Mouse (Mus musculus) forebrain, embryonic 15.5 days (tissue): ENCODE measurements around the gene Castor2. TPM values are rescaled to one million over a fixed set of nuclear protein-coding genes. Genes with fewer than 3 reads are reported as not detected.
A peak's percentile ranks its signal among the peaks of the same experiment; 100 is the strongest.

Experiments used
- ATAC-seq: fragments of 200-750 bp; cut with Nextera tagmentation; replicated peaks from 2 replicates; pipeline ENCODE4 v1.8.0; 2017; ENCODE audit warnings: mild to moderate bottlenecking, moderate TSS enrichment, moderate library complexity
- H3K27ac ChIP-seq: fragments of 300-500 bp; sonication (generic); replicated peaks from 2 replicates; pipeline ENCODE4 v1.5.1; 2015; ENCODE audit warnings: mild to moderate bottlenecking, inconsistent platforms
- H3K27me3 ChIP-seq: fragments of 300-500 bp; sonication (generic); 2 replicates; pipeline ENCODE4 v1.6.1; 2015; ENCODE audit warnings: inconsistent platforms
- H3K36me3 ChIP-seq: fragments of 300-500 bp; sonication (generic); 2 replicates; pipeline ENCODE4 v1.6.1; 2015; ENCODE audit warnings: mild to moderate bottlenecking, inconsistent platforms
- H3K4me1 ChIP-seq: fragments of 300-500 bp; sonication (generic); 2 replicates; pipeline ENCODE4 v1.6.1; 2015; ENCODE audit warnings: inconsistent platforms
- H3K4me2 ChIP-seq: fragments of 300-500 bp; sonication (generic); replicated peaks from 2 replicates; pipeline ENCODE4 v1.6.1; 2015; ENCODE audit warnings: mild to moderate bottlenecking, inconsistent platforms
- H3K4me3 ChIP-seq: fragments of 300-500 bp; sonication (generic); 2 replicates; pipeline ENCODE4 v1.5.1; 2015; ENCODE audit warnings: mild to moderate bottlenecking, inconsistent platforms
- H3K9ac ChIP-seq: fragments of 300-500 bp; sonication (generic); replicated peaks from 2 replicates; pipeline ENCODE4 v1.6.1; 2015; ENCODE audit warnings: mild to moderate bottlenecking, inconsistent platforms
- H3K9me3 ChIP-seq: fragments of 300-500 bp; sonication (generic); 2 replicates; pipeline ENCODE4 v1.6.1; 2016; ENCODE audit warnings: inconsistent platforms
- WGBS: fragments of 180-500 bp; shearing (Covaris S2); methylation state at CpG from one replicate; pipeline ENCODE4 v1.1.7; 2015; ENCODE audit warnings: mixed read lengths; 5-methylcytosine and 5-hydroxymethylcytosine counted together
- polyA plus RNA-seq: library from polyadenylated mRNA; unstranded; fragments of >200 nt; fragmentation: Nextera tagmentation; extraction: Ambion mirVana; gene quantifications from 2 replicates; pipeline ENCODE4 v1.2.1, GENCODE M21; 2015

Castor2 gene
- polyA plus RNA-seq, 1 experiment from 2014 or later: 28.3 TPM

- H3K9ac ChIP-seq: no peak overlapping the region
- no peak for ATAC-seq
- H3K4me2 ChIP-seq: no peak overlapping the region
- H3K9me3 ChIP-seq: no peaks in the 10 kb centered on the region
- 55% methylated on average over 18 of the region's 18 CpGs for whole genome bisulfite sequencing
- no peak overlapping the region for H3K27ac ChIP-seq
- H3K36me3 ChIP-seq: no peaks in the 10 kb centered on the region
- H3K27me3 ChIP-seq: no peaks in the 10 kb centered on the region
- H3K4me1 ChIP-seq: peaks cover 5% of the 10 kb centered on the region; the same call in 1 of the 2 replicates
- H3K4me3 ChIP-seq: no peak overlapping the region
Measured at GRCm38 (mm10) chr5:134080685-134081548, 18.6 kb upstream of the Castor2 start.

DNA sequence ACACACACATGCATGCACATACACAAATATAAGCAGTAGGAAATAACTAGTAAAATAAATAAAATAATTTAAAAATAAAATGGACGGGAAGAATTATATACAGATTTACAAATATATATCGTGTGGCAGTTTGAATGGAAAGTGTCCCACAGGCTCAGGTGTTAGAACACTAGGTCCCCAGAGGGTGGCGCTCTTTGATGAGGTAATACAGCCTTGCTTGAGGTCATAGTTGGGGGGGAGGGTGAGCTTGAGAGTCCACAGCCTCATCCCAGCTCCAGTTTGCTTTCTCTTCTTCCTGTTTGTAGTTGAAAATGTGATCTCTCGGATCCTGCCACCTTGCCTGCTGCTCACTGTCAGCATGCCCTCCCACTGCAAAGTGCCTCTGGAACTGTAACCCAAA, 14.3 kb upstream of the Castor2 start:
- ATAC-seq: no peak
- 78% methylated on average over 4 of the region's 4 CpGs for WGBS

GRCm38 (mm10) chr5:134085887-134086639, 13.4 kb upstream of the Castor2 start:
- Histone ChIP-seq H3K4me2 (no peak overlapping the region), H3K4me1 (no peaks in the 10 kb centered on the region), H3K9ac (no peak overlapping the region), H3K36me3 (no peaks in the 10 kb centered on the region), H3K4me3 (no peak overlapping the region), H3K9me3 (no peaks in the 10 kb centered on the region), H3K27ac (no peak overlapping the region), H3K27me3 (no peaks in the 10 kb centered on the region)
- no peak for ATAC-seq
- 93% methylated on average over 3 of the region's 3 CpGs for whole genome bisulfite sequencing

More for the DNA sequence above, 14.3 kb upstream of the Castor2 start:
- Histone ChIP-seq H3K4me3 (no peak overlapping the region), H3K9me3 (no peaks in the 10 kb centered on the region), H3K27me3 (no peaks in the 10 kb centered on the region), H3K4me1 (peaks cover 5% of the 10 kb centered on the region; the same call in 1 of the 2 replicates), H3K27ac (no peak overlapping the region), H3K36me3 (no peaks in the 10 kb centered on the region), H3K4me2 (no peak overlapping the region), H3K9ac (no peak overlapping the region)

GRCm38 (mm10) chr5:134087211-134087610, 12.3 kb upstream of the Castor2 start:
- no peaks in the 10 kb centered on the region for H3K4me1 ChIP-seq
- H3K36me3 ChIP-seq: no peaks in the 10 kb centered on the region
- H3K27ac ChIP-seq: no peak overlapping the region
- H3K4me3 ChIP-seq: no peak overlapping the region
- no peak overlapping the region for H3K4me2 ChIP-seq
- WGBS: 74% methylated on average over 5 of the region's 5 CpGs
- H3K9me3 ChIP-seq: no peaks in the 10 kb centered on the region
- no peak overlapping the region for H3K9ac ChIP-seq
- ATAC-seq: no peak
- no peaks in the 10 kb centered on the region for H3K27me3 ChIP-seq

DNA sequence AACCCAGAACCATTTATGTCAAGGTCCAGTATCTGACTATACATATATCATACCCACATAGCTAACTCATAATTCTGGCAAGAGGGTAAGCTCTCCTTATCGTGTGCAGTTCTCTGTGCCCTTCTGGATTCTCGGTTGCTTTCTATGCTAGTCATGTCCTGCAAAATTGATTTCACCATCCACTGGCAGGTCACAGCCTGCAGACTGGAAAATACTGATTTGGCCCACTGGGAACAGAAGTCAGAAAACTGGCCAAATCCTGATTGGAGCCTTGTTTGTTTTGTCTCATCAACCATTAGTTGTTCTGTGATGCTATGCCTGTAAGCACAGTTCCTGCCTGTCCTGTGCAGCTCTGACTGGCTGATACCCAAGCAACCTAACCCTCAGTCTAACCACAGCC, 3.7 kb upstream of the Castor2 start:
- Histone ChIP-seq H3K9ac (no peak overlapping the region), H3K36me3 (no peaks in the 10 kb centered on the region), H3K4me3 (no peak overlapping the region), H3K27ac (no peak overlapping the region), H3K9me3 (no peaks in the 10 kb centered on the region), H3K4me2 (no peak overlapping the region), H3K27me3 (no peaks in the 10 kb centered on the region), H3K4me1 (peaks cover 8% of the 10 kb centered on the region)
- 92% methylated on average over 2 of the region's 2 CpGs for WGBS
- no peak for ATAC-seq

GRCm38 (mm10) chr5:134098341-134098902, 1.1 kb upstream of the Castor2 start:
- Histone ChIP-seq H3K4me2 (peak overlapping the region; percentile 77), H3K9ac (peak overlapping the region; percentile 90), H3K36me3 (0 out of 2 replicates have a peak, but pooled peaks cover under 1% of the 10 kb centered on the region), H3K27ac (no peak overlapping the region), H3K4me3 (peak overlapping the region; percentile 90), H3K27me3 (no peaks in the 10 kb centered on the region), H3K4me1 (peaks cover 30% of the 10 kb centered on the region), H3K9me3 (no peaks in the 10 kb centered on the region)
- 43% methylated on average over 13 of the region's 13 CpGs for WGBS
- ATAC-seq: no peak

DNA sequence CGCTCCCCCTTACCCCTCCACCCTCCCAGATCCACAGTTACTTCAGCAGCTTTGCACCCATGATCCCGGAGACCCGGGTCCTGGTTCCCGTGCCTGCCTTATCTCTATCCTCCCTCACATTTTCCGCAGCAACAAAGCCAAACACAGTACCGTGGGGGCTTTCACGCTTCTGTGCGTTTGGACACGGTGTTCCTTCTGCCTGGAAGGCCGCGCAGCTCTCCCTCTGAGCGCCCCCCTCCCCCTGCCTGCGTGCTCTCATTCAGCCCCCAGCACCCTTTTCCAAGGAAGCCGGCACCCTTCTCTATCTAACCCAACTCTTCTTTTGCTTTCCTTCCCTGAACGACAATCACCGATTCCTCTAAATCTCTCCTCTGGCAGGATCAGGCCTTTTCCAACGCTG, 535 bp upstream of the Castor2 start:
- H3K36me3 ChIP-seq: 0 out of 2 replicates have a peak, but pooled peaks cover 5% of the 10 kb centered on the region
- ATAC-seq: peak; percentile 51
- H3K4me1 ChIP-seq: peaks cover 30% of the 10 kb centered on the region
- peak overlapping the region; percentile 73 for H3K27ac ChIP-seq
- peak overlapping the region; percentile 90 for H3K4me3 ChIP-seq
- WGBS: under 1% methylated on average over 17 of the region's 17 CpGs
- no peaks in the 10 kb centered on the region for H3K27me3 ChIP-seq
- no peaks in the 10 kb centered on the region for H3K9me3 ChIP-seq
- H3K4me2 ChIP-seq: peak overlapping the region; percentile 77
- H3K9ac ChIP-seq: peak overlapping the region; percentile 90

DNA sequence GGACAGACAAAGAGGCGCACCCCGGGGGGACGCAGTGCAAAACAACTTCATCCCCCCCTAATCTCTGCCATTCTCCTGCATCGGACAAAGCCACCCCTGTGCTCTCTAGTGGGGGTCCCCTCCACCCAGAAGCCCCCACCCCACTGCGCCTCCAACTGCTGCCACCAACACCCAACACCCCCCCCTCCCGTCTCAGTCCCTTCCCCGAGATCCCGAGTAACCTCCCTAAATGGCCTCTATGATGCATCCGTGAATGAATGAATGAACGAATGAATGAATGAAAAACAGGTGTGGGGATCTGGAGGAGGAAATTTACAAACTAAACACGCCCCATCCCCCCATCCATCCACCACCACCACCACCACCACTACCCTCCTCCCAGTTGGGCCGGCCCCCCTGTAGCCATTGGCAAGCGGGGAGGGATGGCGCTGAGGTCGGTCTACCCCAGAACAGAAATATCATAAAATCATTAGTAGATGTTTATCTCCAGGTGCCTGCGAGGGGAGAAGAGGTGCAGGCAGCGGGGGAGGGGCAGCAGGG, 791 bp downstream of the Castor2 start:
- peaks cover 30% of the 10 kb centered on the region for H3K4me1 ChIP-seq
- peak overlapping the region; percentile 77 for H3K4me2 ChIP-seq
- WGBS: under 1% methylated on average over 17 of the region's 17 CpGs
- peak overlapping the region; percentile 96 for H3K27ac ChIP-seq
- no peaks in the 10 kb centered on the region for H3K27me3 ChIP-seq
- H3K9ac ChIP-seq: peak overlapping the region; percentile 90
- peaks cover 7% of the 10 kb centered on the region; the same call in 1 of the 2 replicates for H3K36me3 ChIP-seq
- peak; percentile 36 for ATAC-seq
- H3K9me3 ChIP-seq: no peaks in the 10 kb centered on the region
- peak overlapping the region; percentile 90 for H3K4me3 ChIP-seq

- 54% methylated on average over 5 of the region's 5 CpGs for WGBS
- H3K36me3 ChIP-seq: peaks cover 8% of the 10 kb centered on the region; the same call in 1 of the 2 replicates
- no peaks in the 10 kb centered on the region for H3K27me3 ChIP-seq
- H3K4me3 ChIP-seq: peak overlapping the region; percentile 90
- peak overlapping the region; percentile 90 for H3K9ac ChIP-seq
- H3K27ac ChIP-seq: no peak overlapping the region
- ATAC-seq: no peak
- H3K4me1 ChIP-seq: peaks cover 30% of the 10 kb centered on the region
- peak overlapping the region; percentile 77 for H3K4me2 ChIP-seq
- no peaks in the 10 kb centered on the region for H3K9me3 ChIP-seq
Measured at GRCm38 (mm10) chr5:134101322-134101721, 1.8 kb downstream of the Castor2 start.

DNA sequence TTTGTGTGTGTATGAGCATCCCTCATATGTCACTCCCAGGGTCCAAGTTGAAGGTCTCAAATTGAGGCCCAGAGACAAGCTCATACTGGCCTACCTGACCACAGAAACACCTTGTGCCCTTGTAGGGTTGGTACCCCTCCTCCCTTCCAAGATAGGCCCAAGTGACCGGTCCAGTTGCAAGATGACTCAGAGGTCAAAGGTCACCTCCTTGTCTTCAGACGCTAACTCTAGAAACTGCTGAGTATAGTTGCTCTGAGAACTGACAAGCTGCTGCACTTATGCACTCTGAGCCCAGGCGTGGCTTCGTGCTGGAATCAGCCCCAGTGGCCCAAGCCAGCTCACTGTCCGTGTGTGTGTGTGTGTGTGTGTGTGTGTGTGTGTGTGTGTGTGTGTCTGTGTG, 2.4 kb downstream of the Castor2 start:
- peak overlapping the region; percentile 77 for H3K4me2 ChIP-seq
- H3K4me1 ChIP-seq: peaks cover 30% of the 10 kb centered on the region
- H3K27me3 ChIP-seq: no peaks in the 10 kb centered on the region
- no peak for ATAC-seq
- peaks cover 10% of the 10 kb centered on the region; the same call in 1 of the 2 replicates for H3K36me3 ChIP-seq
- H3K9ac ChIP-seq: peak overlapping the region; percentile 90; the same call in 1 of the 2 replicates
- 39% methylated on average over 5 of the region's 5 CpGs for WGBS
- H3K9me3 ChIP-seq: no peaks in the 10 kb centered on the region
- peak overlapping the region; percentile 90 for H3K4me3 ChIP-seq
- no peak overlapping the region for H3K27ac ChIP-seq

- peaks cover 11% of the 10 kb centered on the region; the same call in 1 of the 2 replicates for H3K36me3 ChIP-seq
- 75% methylated on average over 6 of the region's 6 CpGs for WGBS
- H3K9me3 ChIP-seq: no peaks in the 10 kb centered on the region
- peak overlapping the region; percentile 77; the same call in 1 of the 2 replicates for H3K4me2 ChIP-seq
- H3K9ac ChIP-seq: no peak overlapping the region
- no peaks in the 10 kb centered on the region for H3K27me3 ChIP-seq
- peaks cover 30% of the 10 kb centered on the region for H3K4me1 ChIP-seq
- no peak for ATAC-seq
- no peak overlapping the region for H3K4me3 ChIP-seq
- no peak overlapping the region for H3K27ac ChIP-seq
Measured at GRCm38 (mm10) chr5:134102720-134103119, 3.2 kb downstream of the Castor2 start.
